Mouse (Mus musculus): Measurements from ENCODE around the gene 1700001P01Rik. TPM values are rescaled to one million over a fixed set of nuclear protein-coding genes. Genes with fewer than 3 reads are reported as not detected.

Gene 1700001P01Rik
- total RNA-seq, 1 experiment from 2014 or later: not detected

DNA sequence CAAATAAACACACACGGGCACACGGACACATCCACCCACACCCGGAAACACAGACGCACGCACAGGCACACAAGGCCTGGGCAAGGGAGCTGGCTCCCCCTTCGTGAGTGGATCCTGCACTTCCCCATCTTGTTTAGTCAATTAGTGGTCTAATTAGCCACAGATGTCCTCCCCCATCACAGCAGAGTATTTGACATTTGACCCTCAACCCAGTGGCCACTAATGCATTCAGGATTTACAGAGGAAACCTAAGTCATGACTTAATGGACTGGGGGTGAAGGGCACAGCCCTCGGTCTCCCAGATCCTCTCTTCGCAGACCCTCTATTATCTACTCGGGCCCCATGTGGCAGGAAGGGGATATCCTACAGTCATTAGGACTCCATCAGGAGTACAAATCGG lies 42.0 kb downstream of the 1700001P01Rik start:
- ATAC-seq (replicated peaks; ENCODE audit: insufficient number of reproducible peaks, low FRiP score, low TSS enrichment, poor library complexity, severe bottlenecking): no peak

- ATAC-seq (replicated peaks; ENCODE audit: insufficient number of reproducible peaks, low FRiP score, low TSS enrichment, poor library complexity, severe bottlenecking): no peak
These were observed 47.0 kb downstream of the 1700001P01Rik start for GRCm38 (mm10) chr11:97728730-97729129.

DNA sequence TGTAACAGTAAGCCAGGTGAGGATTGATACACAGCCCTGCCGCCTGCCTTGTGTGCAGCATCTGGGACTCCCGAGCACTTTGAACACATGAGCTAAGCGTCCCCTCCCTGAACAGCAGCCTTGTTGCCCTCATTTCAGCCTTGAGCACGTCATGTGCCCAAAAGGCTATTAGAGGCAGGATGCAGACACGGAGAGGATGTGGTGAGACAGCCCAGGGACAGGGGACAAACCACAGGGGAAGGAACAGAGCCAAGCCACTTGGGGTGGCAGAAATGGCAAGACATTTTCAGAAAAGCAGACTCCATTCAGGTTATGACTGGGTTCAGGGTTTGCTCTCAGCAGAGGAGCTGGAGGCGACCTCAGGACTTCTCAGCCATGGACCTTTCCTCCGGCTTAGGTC lies 47.4 kb downstream of the 1700001P01Rik start:
- peak; percentile 76 for ATAC-seq (replicated peaks; ENCODE audit: insufficient number of reproducible peaks, low FRiP score, low TSS enrichment, poor library complexity, severe bottlenecking)

DNA sequence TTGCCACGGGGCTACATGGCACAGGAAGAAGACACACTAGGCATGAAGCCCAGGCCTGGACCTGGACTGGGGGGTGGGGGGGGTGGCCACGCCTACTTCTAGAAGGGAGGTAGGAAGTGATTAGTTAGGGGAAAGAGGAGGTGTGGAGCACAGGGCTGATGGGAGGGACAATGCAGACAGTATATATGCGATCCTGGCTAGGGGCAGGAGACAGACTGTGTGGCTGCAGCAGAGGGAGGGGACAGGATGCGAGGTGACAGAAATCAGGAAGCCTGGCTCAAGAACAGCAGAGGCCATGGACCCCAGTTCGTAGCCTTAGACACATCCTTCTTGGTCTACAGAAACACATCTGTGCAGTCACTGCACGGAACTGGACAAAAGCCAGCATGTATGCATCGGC lies 52.0 kb downstream of the 1700001P01Rik start:
- ATAC-seq (replicated peaks; ENCODE audit: insufficient number of reproducible peaks, low FRiP score, low TSS enrichment, poor library complexity, severe bottlenecking): no peak

Other genes with a start within 250 kb of the 1700001P01Rik start
- 0.10 to 0.58 TPM (median 0.21 TPM) in 3 replicates for gene Srcin1, start 199.7 kb downstream of the 1700001P01Rik start, total RNA-seq (2017)
- gene Epop, start 146.2 kb downstream of the 1700001P01Rik start, total RNA-seq (2017): 0.75 to 1.8 TPM (median 0.95 TPM) in 3 replicates
- gene Mllt6, start 112.5 kb downstream of the 1700001P01Rik start, total RNA-seq (2017): 34.4 to 77.7 TPM (median 40.4 TPM) in 3 replicates
- 5.8 to 19.1 TPM (median 6.2 TPM) in 3 replicates for gene Cisd3, start 90.1 kb downstream of the 1700001P01Rik start, total RNA-seq (2017)
- 0.85 to 4.5 TPM in 2 of 3 replicates, not detected in the other for gene Pcgf2, start 75.4 kb downstream of the 1700001P01Rik start, total RNA-seq (2017)
- gene Psmb3, start 72.5 kb downstream of the 1700001P01Rik start, total RNA-seq (2017): 137 to 160 TPM (median 146 TPM) in 3 replicates
- gene Pip4k2b, start 31.2 kb downstream of the 1700001P01Rik start, total RNA-seq (2017): 22.1 to 35.2 TPM (median 28.7 TPM) in 3 replicates
- gene Cwc25, start 9.4 kb downstream of the 1700001P01Rik start, total RNA-seq (2017): 42.0 to 49.3 TPM (median 43.5 TPM) in 3 replicates
- 1,225 to 1,795 TPM (median 1,736 TPM) in 3 replicates for gene Rpl23, start 6.5 kb upstream of the 1700001P01Rik start, total RNA-seq (2017)
- gene Lasp1, start 23.1 kb upstream of the 1700001P01Rik start, total RNA-seq (2017): 199 to 392 TPM (median 246 TPM) in 3 replicates
- gene B230217C12Rik, start 64.9 kb upstream of the 1700001P01Rik start, total RNA-seq (2017): 0.96 to 3.0 TPM in 2 of 3 replicates, not detected in the other
- 0.53 to 2.1 TPM (median 1.5 TPM) in 3 replicates for gene Fbxo47, start 108.2 kb upstream of the 1700001P01Rik start, total RNA-seq (2017)
- gene Plxdc1, start 210.5 kb upstream of the 1700001P01Rik start, total RNA-seq (2017): 1.6 to 2.8 TPM (median 2.4 TPM) in 3 replicates
- gene Arl5c, start 220.3 kb upstream of the 1700001P01Rik start, total RNA-seq (2017): 67.7 to 97.0 TPM (median 83.6 TPM) in 3 replicates
- 1.6 to 3.5 TPM (median 3.3 TPM) in 3 replicates for gene Cacnb1, start 247.1 kb upstream of the 1700001P01Rik start, total RNA-seq (2017)

Measured in monocyte, adult 5-6 weeks (primary cell).